Mouse (Mus musculus) ES-E14 (cell line): Measurements from ENCODE around the gene Ccdc88c. TPM values are rescaled to one million over a fixed set of nuclear protein-coding genes. Genes with fewer than 3 reads are reported as not detected.

Experiments
- DNase-seq: peaks from one replicate; pipeline ENCODE4 v3.0.0-alpha.2; 2013; ENCODE audit warnings: low read depth, low spot score
- H3K27ac ChIP-seq: 2 replicates; pipeline ENCODE4 v1.5.1; 2012; ENCODE audit warnings: low read depth, mild to moderate bottlenecking, low read length, moderate library complexity, mixed read lengths; ENCODE audit not compliant: poor library complexity, insufficient read depth, severe bottlenecking
- H3K36me3 ChIP-seq: 2 replicates; pipeline ENCODE4 v1.6.1; 2012; ENCODE audit warnings: mild to moderate bottlenecking, low read length, moderate library complexity, mixed read lengths; ENCODE audit not compliant: control insufficient read depth, poor library complexity, insufficient read depth, severe bottlenecking
- H3K4me1 ChIP-seq, 2 experiments: fragments of 150-350 bp in 1 of 2; sonication (generic) in 1 of 2; 2 replicates each; pipeline ENCODE4 v1.6.1; 2012; ENCODE audit warnings: low read length in 2 of 2, mild to moderate bottlenecking in 1 of 2, mixed read lengths in 1 of 2; ENCODE audit not compliant: control insufficient read depth in 2 of 2, insufficient read depth in 2 of 2, poor library complexity in 1 of 2
- H3K4me3 ChIP-seq, 2 experiments: fragments of 150-350 bp in 1 of 2; sonication (generic) in 1 of 2; 2 replicates each; pipeline ENCODE4 v1.5.1; 2012; ENCODE audit warnings: low read length in 2 of 2, low read depth in 1 of 2, mild to moderate bottlenecking in 1 of 2, mixed read lengths in 1 of 2; ENCODE audit not compliant: insufficient read depth in 1 of 2, poor library complexity in 1 of 2, severe bottlenecking in 1 of 2
- H3K9ac ChIP-seq: 2 replicates; pipeline ENCODE4 v1.6.1; 2012; ENCODE audit warnings: low read depth, mild to moderate bottlenecking, low read length, mixed read lengths; ENCODE audit not compliant: poor library complexity, insufficient read depth, severe bottlenecking
- H3K9me3 ChIP-seq: fragments of 150-350 bp; sonication (generic); 2 replicates; pipeline ENCODE4 v1.6.1; 2012; ENCODE audit warnings: low read depth, mild to moderate bottlenecking, low read length; ENCODE audit not compliant: control insufficient read depth, insufficient read depth
- CHD2 ChIP-seq: IDR thresholded peaks from 2 replicates; pipeline ENCODE4 v1.6.1; 2014; ENCODE audit warnings: mild to moderate bottlenecking, low read depth, low read length, inconsistent platforms
- HCFC1 ChIP-seq: IDR thresholded peaks from 2 replicates; pipeline ENCODE4 v1.6.1; 2012; ENCODE audit warnings: low read length, inconsistent platforms, borderline replicate concordance; ENCODE audit not compliant: insufficient read depth
- MAFK ChIP-seq: IDR thresholded peaks from 2 replicates; pipeline ENCODE4 v1.6.1; 2014; ENCODE audit warnings: mild to moderate bottlenecking, low read depth, low read length, inconsistent platforms; ENCODE audit not compliant: insufficient read depth
- ZC3H11A ChIP-seq: IDR thresholded peaks from 2 replicates; pipeline ENCODE4 v1.6.1; 2012; ENCODE audit warnings: low read depth, mild to moderate bottlenecking, inconsistent platforms, low read length, borderline replicate concordance
- ZNF384 ChIP-seq: IDR thresholded peaks from 2 replicates; pipeline ENCODE4 v1.6.1; 2012; ENCODE audit warnings: low read depth, low read length, inconsistent platforms
- in situ Hi-C, 2 experiments: fragments of 600-800 bp; cut with MboI; formaldehyde crosslinking; loops; one replicate each; pipeline ENCODE4 v1.15.1; 2025; ENCODE audit warnings: low sequenced_read_pairs in 2 of 2, inconsistent platforms in 1 of 2; ENCODE audit not compliant: unreplicated experiment in 2 of 2
- total RNA-seq: library from RNA; depleted of rRNA; stranded (reverse); fragments of 300-350 nt; gene quantifications from 2 replicates; pipeline ENCODE4 v1.2.3, GENCODE M21; 2012

The Ccdc88c gene
- total RNA-seq, 1 experiment = 35.7 TPM

GRCm38 (mm10) chr12:100937441-100938360 lies 91.2 kb downstream of the Ccdc88c start:
- no peak for DNase-seq
- no peak overlapping the region for H3K9ac ChIP-seq
- peaks cover 0 to 3% of the 10 kb centered on the region in 2 experiments; a peak in 1 of 4 replicates for H3K4me1 ChIP-seq
- H3K36me3 ChIP-seq = peaks cover 65% of the 10 kb centered on the region
- no peak overlapping the region for H3K27ac ChIP-seq
- in situ Hi-C loops = no loop called here
- H3K4me3 ChIP-seq = no peak overlapping the region
- H3K9me3 ChIP-seq = no peaks in the 10 kb centered on the region
- TF ChIP-seq ZNF384 (no peak), ZC3H11A (no peak), HCFC1 (no peak), MAFK (no peak), CHD2 (no peak)

- H3K27ac ChIP-seq = no peak overlapping the region
- H3K4me1 ChIP-seq = peaks cover 0 to 3% of the 10 kb centered on the region in 2 experiments; a peak in 1 of 4 replicates
- in situ Hi-C loops = no loop called here
- H3K36me3 ChIP-seq = peaks cover 62% of the 10 kb centered on the region
- no peak overlapping the region for H3K4me3 ChIP-seq
- no peak for DNase-seq
- H3K9ac ChIP-seq = no peak overlapping the region
- no peaks in the 10 kb centered on the region for H3K9me3 ChIP-seq
- TF ChIP-seq HCFC1 (no peak), ZC3H11A (no peak), MAFK (no peak), ZNF384 (no peak), CHD2 (no peak)
Measured at GRCm38 (mm10) chr12:100936737-100937136, 92.1 kb downstream of the Ccdc88c start.

- Histone ChIP-seq H3K9ac (no peak overlapping the region), H3K4me3 (no peak overlapping the region), H3K27ac (no peak overlapping the region), H3K36me3 (peaks cover 66% of the 10 kb centered on the region), H3K9me3 (no peaks in the 10 kb centered on the region), H3K4me1 (peaks cover 0 to 3% of the 10 kb centered on the region in 2 experiments; a peak in 1 of 4 replicates)
- in situ Hi-C loops = no loop called here
- TF ChIP-seq ZNF384 = no peak
- no peak for TF ChIP-seq CHD2
- TF ChIP-seq ZC3H11A = peak; percentile 85; the same call in 1 of the 2 replicates
- peak; percentile 84 for DNase-seq
Measured at GRCm38 (mm10) chr12:100936116-100936515, 92.7 kb downstream of the Ccdc88c start.

- Histone ChIP-seq H3K9me3 (no peaks in the 10 kb centered on the region), H3K9ac (no peak overlapping the region), H3K36me3 (peaks cover 62% of the 10 kb centered on the region), H3K4me3 (no peak overlapping the region), H3K4me1 (0 out of 4 replicates have a peak, but pooled peaks cover 0 to under 1% of the 10 kb centered on the region in 2 experiments), H3K27ac (no peak overlapping the region)
- TF ChIP-seq ZNF384 = no peak
- no peak for TF ChIP-seq MAFK
- no peak for TF ChIP-seq HCFC1
- TF ChIP-seq ZC3H11A = no peak
- TF ChIP-seq CHD2 = no peak
- in situ Hi-C loops = no loop called here
- DNase-seq = no peak
Measured at GRCm38 (mm10) chr12:100934796-100935195, 94.1 kb downstream of the Ccdc88c start.
